Mouse (Mus musculus): ENCODE results near the gene Camkk1. TPM values are rescaled to one million over a fixed set of nuclear protein-coding genes. Genes with fewer than 3 reads are reported as not detected.

Camkk1 gene
- total and polyA plus RNA-seq, 2 experiments from 2014 or later, result 24.2 to 25.1 TPM

- TF ChIP-seq CTCF (IDR thresholded peaks at IDR 0.05; ENCODE audit: low read depth), result no peak
- no peak overlapping the region for H3K9ac ChIP-seq
- no peak for ATAC-seq
- no peak overlapping the region for H3K27ac ChIP-seq (ENCODE audit: low read depth, low read length)
- no peaks in the 10 kb centered on the region for H3K9me3 ChIP-seq (ENCODE audit: low read length)
- H3K27me3 ChIP-seq (ENCODE audit: insufficient read depth, low read length), result no peaks in the 10 kb centered on the region
- H3K4me2 ChIP-seq (ENCODE audit: low read depth), result no peak overlapping the region
- no peak for DNase-seq
- no peak overlapping the region for H3K4me3 ChIP-seq (ENCODE audit: low read depth, low read length)
- peaks cover 61% of the 10 kb centered on the region for H3K36me3 ChIP-seq (ENCODE audit: insufficient read depth)
- no peaks in the 10 kb centered on the region for H3K4me1 ChIP-seq (ENCODE audit: insufficient read depth)
- 76% methylated on average over 6 of the region's 6 CpGs for WGBS
Observed at GRCm38 (mm10) chr11:73077211-73077720, 58.5 kb downstream of the Camkk1 start.

DNA sequence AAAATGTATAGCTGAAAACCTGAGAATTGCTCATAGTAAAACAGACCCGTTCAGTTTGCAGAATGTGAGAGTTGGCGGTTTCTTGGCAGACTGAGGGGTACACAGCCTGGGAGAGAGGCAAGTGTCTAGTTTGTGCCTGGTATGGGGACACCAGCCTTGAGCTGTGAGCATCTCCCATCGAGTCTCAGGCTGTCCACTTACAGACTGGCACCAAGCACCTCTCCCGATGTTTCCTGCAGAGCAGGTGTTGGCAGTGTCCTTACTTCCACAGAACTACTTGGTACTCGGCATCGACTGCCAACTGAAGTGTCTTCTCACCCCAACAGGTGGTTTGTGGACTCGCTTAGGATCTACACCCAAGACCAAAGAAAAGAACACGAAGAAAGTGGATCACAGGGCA lies 59.8 kb downstream of the Camkk1 start:
- H3K36me3 ChIP-seq (ENCODE audit: insufficient read depth), result peaks cover 50% of the 10 kb centered on the region
- H3K4me3 ChIP-seq (ENCODE audit: low read depth, low read length), result no peak overlapping the region
- H3K4me1 ChIP-seq (ENCODE audit: insufficient read depth), result no peaks in the 10 kb centered on the region
- 91% methylated on average over 8 of the region's 8 CpGs for WGBS
- H3K4me2 ChIP-seq (ENCODE audit: low read depth), result no peak overlapping the region
- DNase-seq (no peak), ATAC-seq (no peak)
- no peak for TF ChIP-seq CTCF (IDR thresholded peaks at IDR 0.05; ENCODE audit: low read depth)
- no peak overlapping the region for H3K27ac ChIP-seq (ENCODE audit: low read depth, low read length)
- no peaks in the 10 kb centered on the region for H3K9me3 ChIP-seq (ENCODE audit: low read length)
- H3K27me3 ChIP-seq (ENCODE audit: insufficient read depth, low read length), result no peaks in the 10 kb centered on the region
- no peak overlapping the region for H3K9ac ChIP-seq

GRCm38 (mm10) chr11:73080306-73080705 lies 61.5 kb downstream of the Camkk1 start:
- Histone ChIP-seq H3K4me2 (ENCODE audit: low read depth) (no peak overlapping the region), H3K36me3 (ENCODE audit: insufficient read depth) (peaks cover 41% of the 10 kb centered on the region), H3K4me1 (ENCODE audit: insufficient read depth) (no peaks in the 10 kb centered on the region), H3K27ac (ENCODE audit: low read depth, low read length) (no peak overlapping the region), H3K9ac (no peak overlapping the region), H3K27me3 (ENCODE audit: insufficient read depth, low read length) (no peaks in the 10 kb centered on the region), H3K4me3 (ENCODE audit: low read depth, low read length) (no peak overlapping the region), H3K9me3 (ENCODE audit: low read length) (no peaks in the 10 kb centered on the region)
- TF ChIP-seq CTCF (IDR thresholded peaks at IDR 0.05; ENCODE audit: low read depth), result no peak
- whole genome bisulfite sequencing, result 86% methylated on average over 3 of the region's 3 CpGs
- no peak for DNase-seq
- ATAC-seq, result no peak

GRCm38 (mm10) chr11:73084303-73084702 lies 65.5 kb downstream of the Camkk1 start:
- Histone ChIP-seq H3K9ac (no peak overlapping the region), H3K4me3 (ENCODE audit: low read depth, low read length) (no peak overlapping the region), H3K9me3 (ENCODE audit: low read length) (no peaks in the 10 kb centered on the region), H3K27ac (ENCODE audit: low read depth, low read length) (0 out of 2 replicates have a peak overlapping the region, but pooled peaks have one; percentile 35), H3K4me2 (ENCODE audit: low read depth) (no peak overlapping the region), H3K36me3 (ENCODE audit: insufficient read depth) (peaks cover 15% of the 10 kb centered on the region), H3K4me1 (ENCODE audit: insufficient read depth) (no peaks in the 10 kb centered on the region), H3K27me3 (ENCODE audit: insufficient read depth, low read length) (no peaks in the 10 kb centered on the region)
- TF ChIP-seq CTCF (IDR thresholded peaks at IDR 0.05; ENCODE audit: low read depth), result no peak
- DNase-seq, result no peak
- WGBS, result 80% methylated on average over 6 of the region's 6 CpGs
- ATAC-seq, result no peak

- Histone ChIP-seq H3K4me1 (ENCODE audit: insufficient read depth) (no peaks in the 10 kb centered on the region), H3K9ac (no peak overlapping the region), H3K4me2 (ENCODE audit: low read depth) (no peak overlapping the region), H3K27me3 (ENCODE audit: insufficient read depth, low read length) (no peaks in the 10 kb centered on the region), H3K4me3 (ENCODE audit: low read depth, low read length) (no peak overlapping the region), H3K27ac (ENCODE audit: low read depth, low read length) (peak overlapping the region; percentile 35), H3K9me3 (ENCODE audit: low read length) (no peaks in the 10 kb centered on the region), H3K36me3 (ENCODE audit: insufficient read depth) (peaks cover 11% of the 10 kb centered on the region)
- peak; percentile 32; the same call in 1 of the 2 replicates for ATAC-seq
- peak; percentile 37 for DNase-seq
- 36% methylated on average over 10 of the region's 10 CpGs for WGBS
- no peak for TF ChIP-seq CTCF (IDR thresholded peaks at IDR 0.05; ENCODE audit: low read depth)
Observed at GRCm38 (mm10) chr11:73084804-73085231, 66.0 kb downstream of the Camkk1 start.

DNA sequence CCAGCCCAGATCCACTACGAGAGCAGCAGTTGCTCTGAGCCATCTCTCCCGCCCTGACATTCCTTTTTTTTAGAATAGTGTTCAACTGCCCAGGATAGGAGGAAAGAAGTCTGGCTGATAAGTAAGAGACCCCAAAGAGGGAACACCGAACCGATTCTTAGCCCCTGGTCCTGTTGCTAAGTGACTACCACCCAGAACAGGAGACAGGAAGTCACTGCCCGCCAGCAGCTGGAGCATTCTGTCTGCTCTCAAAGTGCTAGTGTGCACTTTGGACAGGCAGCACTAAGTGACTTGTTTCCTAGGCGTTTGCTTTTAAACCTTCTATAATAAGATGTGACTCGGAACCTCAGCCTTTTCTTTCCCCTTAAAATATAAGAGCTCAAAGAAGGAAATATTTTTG lies 66.6 kb downstream of the Camkk1 start:
- Histone ChIP-seq H3K4me2 (ENCODE audit: low read depth) (no peak overlapping the region), H3K36me3 (ENCODE audit: insufficient read depth) (peaks cover 9% of the 10 kb centered on the region), H3K27ac (ENCODE audit: low read depth, low read length) (no peak overlapping the region), H3K27me3 (ENCODE audit: insufficient read depth, low read length) (no peaks in the 10 kb centered on the region), H3K9me3 (ENCODE audit: low read length) (no peaks in the 10 kb centered on the region), H3K4me3 (ENCODE audit: low read depth, low read length) (no peak overlapping the region), H3K9ac (no peak overlapping the region), H3K4me1 (ENCODE audit: insufficient read depth) (no peaks in the 10 kb centered on the region)
- DNase-seq, result no peak
- WGBS, result 63% methylated on average over 7 of the region's 7 CpGs
- no peak for TF ChIP-seq CTCF (IDR thresholded peaks at IDR 0.05; ENCODE audit: low read depth)
- 0 out of 2 replicates have a peak, but pooled peaks have one; percentile 20 for ATAC-seq

DNA sequence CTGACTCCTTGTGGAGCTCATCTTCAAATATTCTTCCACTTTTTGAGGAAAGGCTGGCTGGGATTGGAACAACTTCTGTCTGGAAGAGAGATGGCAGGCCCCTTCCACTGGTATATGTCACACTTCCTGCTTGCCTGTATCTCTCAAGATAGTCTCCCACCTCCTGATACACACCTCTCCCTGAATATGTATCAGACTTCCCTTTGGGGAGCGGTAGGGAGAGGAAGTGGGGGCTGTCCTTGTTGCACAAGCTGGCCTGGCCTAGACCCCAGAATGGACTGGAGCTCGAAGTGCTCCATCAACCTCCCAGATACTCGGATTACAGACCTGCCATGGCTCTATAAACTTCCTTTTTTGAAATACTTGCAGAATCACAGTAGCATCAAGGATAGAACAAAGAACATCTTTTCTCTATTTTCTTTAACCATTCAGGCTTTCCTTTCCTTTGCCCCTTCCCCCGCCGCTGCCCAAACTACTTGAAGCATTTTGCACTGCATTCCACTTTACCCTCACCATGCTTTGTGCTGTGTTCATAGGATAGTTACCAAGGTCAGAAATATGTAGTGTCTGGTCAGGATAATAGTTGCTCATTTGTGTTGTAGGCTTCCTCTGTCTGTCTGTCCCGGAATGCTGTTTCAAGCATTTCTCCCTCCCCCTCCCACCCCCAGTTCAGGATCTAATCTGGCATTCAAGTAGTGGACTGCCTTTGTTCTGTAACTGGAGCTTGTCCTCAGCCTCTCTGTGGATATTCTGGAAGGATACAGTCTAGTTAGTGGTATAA lies 69.1 kb downstream of the Camkk1 start:
- ATAC-seq (no peak), DNase-seq (no peak)
- no peaks in the 10 kb centered on the region for H3K36me3 ChIP-seq (ENCODE audit: insufficient read depth)
- WGBS, result 43% methylated on average over 6 of the region's 6 CpGs
- no peak for TF ChIP-seq CTCF (IDR thresholded peaks at IDR 0.05; ENCODE audit: low read depth)
- H3K4me3 ChIP-seq (ENCODE audit: low read depth, low read length), result no peak overlapping the region
- H3K27me3 ChIP-seq (ENCODE audit: insufficient read depth, low read length), result no peaks in the 10 kb centered on the region
- H3K9ac ChIP-seq, result no peak overlapping the region
- no peaks in the 10 kb centered on the region for H3K9me3 ChIP-seq (ENCODE audit: low read length)
- H3K4me1 ChIP-seq (ENCODE audit: insufficient read depth), result no peaks in the 10 kb centered on the region
- no peak overlapping the region for H3K4me2 ChIP-seq (ENCODE audit: low read depth)
- no peak overlapping the region for H3K27ac ChIP-seq (ENCODE audit: low read depth, low read length)
